Mouse (Mus musculus): ENCODE data around the gene Izumo1r. TPM values are rescaled to one million over a fixed set of nuclear protein-coding genes. Genes with fewer than 3 reads are reported as not detected.

Izumo1r gene
- total RNA-seq, 2 experiments from 2014 or later, result not detected

- intact Hi-C loops (cut with DNase I), result no loop called here
- DNase-seq (ENCODE audit: low spot score), result no peak
These were observed 64.2 kb downstream of the Izumo1r start for GRCm38 (mm10) chr9:14839527-14839926.

Other genes starting within 250 kb of the Izumo1r start
- gene Piwil4, start 163.2 kb downstream of the Izumo1r start, total RNA-seq (2021), result under 1 TPM in 1 of 2 experiments, not detected in 1; 0.10 TPM
- under 1 TPM; 0.39 to 0.52 TPM for gene Fut4, start 151.6 kb downstream of the Izumo1r start, total RNA-seq (2021)
- not detected for gene 1700012B09Rik, start 132.9 kb downstream of the Izumo1r start, total RNA-seq (2021)
- 10 to 100 TPM in 1 of 2 experiments, 1 to 10 TPM in 1; 6.7 to 12.8 TPM for gene Mre11a, start 119.3 kb downstream of the Izumo1r start, total RNA-seq (2021)
- 1 to 10 TPM; 7.5 to 8.1 TPM for gene Ankrd49, start 119.1 kb downstream of the Izumo1r start, total RNA-seq (2021)
- gene Gpr83, start 43.7 kb downstream of the Izumo1r start, total RNA-seq (2021), result not detected
- gene Panx1, start 141.5 kb upstream of the Izumo1r start, total RNA-seq (2021), result 1 to 10 TPM; 3.8 to 4.7 TPM
- gene Hephl1, start 208.2 kb upstream of the Izumo1r start, total RNA-seq (2021), result under 1 TPM; 0.08 to 0.11 TPM

All from heart, postnatal 25 days (tissue).